Mouse (Mus musculus): ENCODE results near the gene Fkbp8. TPM values are rescaled to one million over a fixed set of nuclear protein-coding genes. Genes with fewer than 3 reads are reported as not detected.
"Not testable (repeated sequence)": the region's sequence is repeated elsewhere in the genome, so short reads cannot be mapped to it uniquely, and the experiment has no call there.

Gene Fkbp8
- polyA plus RNA-seq, 1 experiment from 2014 or later = 310 TPM

DNA sequence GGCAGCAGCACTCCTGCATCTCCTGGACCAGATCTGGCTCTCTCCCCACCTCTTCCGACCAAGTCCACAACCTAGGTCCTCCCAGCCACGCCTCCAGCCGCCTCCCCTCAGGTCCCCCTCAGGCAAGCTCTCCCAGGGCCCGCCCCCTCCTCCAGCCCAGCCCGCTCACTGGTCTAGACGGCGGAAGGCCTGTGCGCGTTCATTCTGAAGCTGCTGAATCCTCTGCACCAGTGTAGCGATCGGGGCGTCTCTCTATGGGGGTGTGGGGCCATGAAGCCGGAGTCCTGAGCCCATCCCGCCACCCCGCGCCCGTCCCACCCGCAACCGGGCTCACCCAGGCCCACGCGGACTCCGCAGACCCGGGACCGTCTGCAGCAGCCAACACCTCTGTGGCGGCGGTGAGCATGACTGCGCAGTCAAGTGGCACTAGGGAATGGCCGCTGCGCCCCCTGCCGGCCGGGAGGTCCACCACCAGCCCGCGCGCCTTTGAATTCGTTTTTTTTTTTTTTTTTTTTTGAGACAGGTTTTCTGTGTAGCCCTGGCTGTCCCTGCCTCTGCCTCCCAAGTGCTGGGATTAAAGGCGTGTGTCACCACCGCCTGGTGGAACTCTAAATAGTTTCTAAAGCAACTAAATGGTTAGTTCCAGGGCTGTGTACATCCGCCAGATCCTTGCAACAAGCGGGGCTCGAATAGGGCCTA lies 21.0 kb upstream of the Fkbp8 start, which contains the start of gene Rex1bd:
Gene Rex1bd (minus strand): TSS at position 425 of the 699 bp plus-strand sequence.
- Histone ChIP-seq H3K36me3 (peaks cover 35% of the 10 kb centered on the region), H3K4me1 (peaks cover 54% of the 10 kb centered on the region), H3K27ac (peak within 1 kb of the TSS; percentile 98), H3K4me3 (peak within 1 kb of the TSS; percentile 91), H3K9me3 (no peaks in the 10 kb centered on the region), H3K27me3 (ENCODE audit: insufficient read depth, poor library complexity, severe bottlenecking) (peaks cover 34% of the 10 kb centered on the region)
- 3% methylated on average over 40 of the region's 40 CpGs for WGBS
- DNase-seq (ENCODE audit: low spot score) = peak; percentile 99

DNA sequence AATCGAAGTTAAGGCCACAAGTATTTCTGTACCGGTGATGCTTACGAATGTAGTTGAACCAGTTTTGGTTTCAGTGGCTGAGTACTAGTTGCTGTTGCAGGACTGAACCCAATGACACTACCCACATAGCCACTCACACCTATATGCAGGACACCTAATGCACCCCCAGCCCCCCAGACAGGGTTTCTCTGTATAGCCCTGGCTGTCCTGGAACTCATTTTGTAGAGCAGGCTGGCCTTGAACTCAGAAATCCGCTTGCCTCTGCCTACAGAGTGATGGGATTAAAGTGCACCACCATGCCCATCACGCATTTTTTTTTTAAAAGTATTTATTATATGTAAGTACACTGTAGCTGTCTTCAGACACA lies 20.5 kb upstream of the Fkbp8 start:
- Histone ChIP-seq H3K4me1 (peaks cover 54% of the 10 kb centered on the region), H3K27me3 (ENCODE audit: insufficient read depth, poor library complexity, severe bottlenecking) (peaks cover 29% of the 10 kb centered on the region), H3K9me3 (no peaks in the 10 kb centered on the region), H3K4me3 (peak overlapping the region; percentile 91), H3K36me3 (peaks cover 39% of the 10 kb centered on the region), H3K27ac (no peak overlapping the region)
- 59% methylated on average over 5 of the region's 5 CpGs for whole genome bisulfite sequencing
- no peak for DNase-seq (ENCODE audit: low spot score)

DNA sequence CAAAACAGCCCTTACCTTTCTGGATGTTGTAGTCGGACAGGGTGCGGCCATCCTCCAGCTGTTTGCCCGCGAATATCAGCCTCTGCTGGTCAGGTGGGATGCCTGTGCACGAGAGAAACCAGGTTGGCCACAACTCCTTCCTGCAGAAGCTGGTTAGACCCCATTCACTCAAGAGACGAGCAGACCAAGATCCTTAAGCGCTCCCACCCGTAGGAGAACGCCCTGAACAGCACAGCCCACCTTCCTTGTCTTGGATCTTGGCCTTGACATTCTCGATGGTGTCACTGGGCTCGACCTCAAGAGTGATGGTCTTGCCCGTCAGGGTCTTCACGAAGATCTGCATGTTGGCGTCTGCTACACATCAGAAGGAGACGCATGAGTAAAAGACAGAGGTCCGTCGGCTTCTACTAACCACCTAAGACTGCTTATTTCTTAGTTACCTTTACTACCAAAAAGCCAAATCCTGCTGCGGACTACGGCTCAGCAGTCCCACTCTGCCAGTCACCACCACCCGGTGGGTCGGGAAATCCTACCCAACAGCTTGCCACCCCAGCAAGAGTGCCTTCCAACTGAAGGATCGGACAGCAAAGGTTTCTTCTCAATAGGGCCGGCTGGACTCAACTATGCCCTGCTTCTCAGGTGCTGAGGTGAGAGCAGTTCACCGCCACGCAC lies 18.1 kb upstream of the Fkbp8 start:
- peaks cover 38% of the 10 kb centered on the region for H3K4me1 ChIP-seq

DNA sequence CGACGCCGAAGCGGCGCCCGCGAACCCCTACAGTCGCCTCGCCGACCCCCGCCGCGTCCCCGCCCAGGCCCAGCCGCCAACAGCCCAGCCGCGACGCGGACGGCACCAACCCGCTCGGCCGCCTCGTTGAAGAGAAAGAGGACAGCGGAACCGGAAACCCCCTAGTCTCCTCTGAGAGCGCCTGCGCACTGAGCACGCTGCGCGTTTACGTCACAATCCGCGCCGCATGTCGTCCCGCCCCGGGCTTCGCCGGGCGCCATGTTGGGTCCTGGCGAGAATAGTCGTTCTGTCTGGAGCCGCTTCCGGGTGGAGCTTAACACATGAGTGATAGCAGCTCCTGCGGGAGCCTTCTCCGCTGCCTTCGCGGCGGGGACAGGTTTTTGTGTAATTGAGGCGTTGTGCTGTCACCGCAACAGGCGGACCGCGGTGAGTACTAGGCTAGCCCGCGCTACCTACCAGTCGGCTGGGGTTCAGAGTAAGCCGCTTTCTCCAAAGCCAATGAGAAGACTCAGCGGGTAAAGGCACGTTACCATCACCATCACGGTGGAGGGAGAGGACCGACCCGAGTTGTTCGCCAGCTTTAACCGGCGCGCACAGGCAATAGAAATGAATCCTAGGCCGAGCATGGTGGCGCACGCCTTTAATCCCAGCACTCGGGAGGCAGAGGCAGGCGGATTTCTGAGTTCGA lies 17.2 kb upstream of the Fkbp8 start, which contains the start of gene Uba52:
Gene Uba52 (minus strand): TSS at position 574 of the 688 bp plus-strand sequence.
- H3K9me3 ChIP-seq = no peaks in the 10 kb centered on the region
- no peaks in the 10 kb centered on the region for H3K27me3 ChIP-seq (ENCODE audit: insufficient read depth, poor library complexity, severe bottlenecking)
- H3K4me1 ChIP-seq = peaks cover 28% of the 10 kb centered on the region
- peaks cover 56% of the 10 kb centered on the region for H3K36me3 ChIP-seq
- WGBS = 1% methylated on average over 73 of the region's 74 CpGs
- peak within 1 kb of the TSS; percentile 92 for H3K27ac ChIP-seq
- peak within 1 kb of the TSS; percentile 78 for H3K4me3 ChIP-seq
- peak; percentile 98 for DNase-seq (ENCODE audit: low spot score)

More for the DNA sequence above, 18.1 kb upstream of the Fkbp8 start:
- WGBS = 7% methylated on average over 25 of the region's 25 CpGs
- DNase-seq (ENCODE audit: low spot score) = no peak
- Histone ChIP-seq H3K36me3 (peaks cover 53% of the 10 kb centered on the region), H3K27ac (peak overlapping the region; percentile 92), H3K9me3 (no peaks in the 10 kb centered on the region), H3K27me3 (ENCODE audit: insufficient read depth, poor library complexity, severe bottlenecking) (peaks cover 5% of the 10 kb centered on the region; the same call in 1 of the 2 replicates), H3K4me3 (peak overlapping the region; percentile 78)

DNA sequence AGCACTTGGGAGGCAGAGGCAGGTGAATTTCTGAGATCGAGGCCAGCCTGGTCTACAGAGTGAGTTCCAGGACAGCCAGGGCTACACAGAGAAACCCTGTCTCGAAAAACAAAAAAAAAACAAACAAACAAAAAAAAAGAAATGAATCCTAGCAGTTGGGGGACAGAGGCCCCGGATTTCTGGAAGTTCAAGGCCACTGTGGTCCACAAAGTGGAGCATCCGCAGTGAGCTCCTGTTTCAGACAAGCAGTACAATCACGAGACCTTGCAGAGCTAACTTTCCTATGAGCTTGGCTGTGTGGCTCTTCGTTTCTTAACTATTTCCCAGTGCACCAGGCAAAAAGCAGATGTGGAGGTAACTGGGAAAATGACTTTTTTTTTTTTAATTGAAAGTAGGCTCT lies 16.4 kb upstream of the Fkbp8 start:
- Histone ChIP-seq H3K27ac (peak overlapping the region; percentile 92), H3K36me3 (peaks cover 64% of the 10 kb centered on the region), H3K4me1 (peaks cover 20% of the 10 kb centered on the region), H3K4me3 (peak overlapping the region; percentile 78)
- not testable (repeated sequence) for H3K9me3 ChIP-seq; DNase-seq (ENCODE audit: low spot score); H3K27me3 ChIP-seq (ENCODE audit: insufficient read depth, poor library complexity, severe bottlenecking)
- 80% methylated on average over 6 of the region's 6 CpGs for WGBS

DNA sequence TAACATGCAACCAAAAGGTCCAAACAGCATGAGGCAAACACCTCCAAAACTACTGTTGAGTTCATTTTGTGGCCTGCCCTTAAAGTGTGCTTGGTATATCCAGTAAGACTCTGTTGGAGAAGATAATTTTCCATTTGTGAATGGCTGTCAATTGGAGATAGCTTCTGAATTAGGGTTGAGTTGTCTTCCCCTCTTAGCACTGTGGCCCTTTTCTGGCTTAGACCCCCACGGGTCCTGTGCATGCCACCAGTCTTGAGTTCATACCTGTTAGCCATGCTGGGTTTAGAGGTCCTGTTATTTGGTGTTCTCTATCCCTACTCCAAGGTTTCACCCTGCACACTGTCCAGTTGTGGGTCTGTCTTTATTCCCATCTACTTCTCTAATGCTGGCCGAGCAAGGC lies 15.8 kb upstream of the Fkbp8 start:
- 0 out of 2 replicates have a peak overlapping the region, but pooled peaks have one; percentile 15 for H3K4me3 ChIP-seq
- peaks cover 18% of the 10 kb centered on the region for H3K4me1 ChIP-seq
- WGBS = 91% methylated on average over 2 of the region's 2 CpGs
- no peak overlapping the region for H3K27ac ChIP-seq
- H3K9me3 ChIP-seq = no peaks in the 10 kb centered on the region
- no peak for DNase-seq (ENCODE audit: low spot score)
- H3K27me3 ChIP-seq (ENCODE audit: insufficient read depth, poor library complexity, severe bottlenecking) = no peaks in the 10 kb centered on the region
- peaks cover 70% of the 10 kb centered on the region for H3K36me3 ChIP-seq

DNA sequence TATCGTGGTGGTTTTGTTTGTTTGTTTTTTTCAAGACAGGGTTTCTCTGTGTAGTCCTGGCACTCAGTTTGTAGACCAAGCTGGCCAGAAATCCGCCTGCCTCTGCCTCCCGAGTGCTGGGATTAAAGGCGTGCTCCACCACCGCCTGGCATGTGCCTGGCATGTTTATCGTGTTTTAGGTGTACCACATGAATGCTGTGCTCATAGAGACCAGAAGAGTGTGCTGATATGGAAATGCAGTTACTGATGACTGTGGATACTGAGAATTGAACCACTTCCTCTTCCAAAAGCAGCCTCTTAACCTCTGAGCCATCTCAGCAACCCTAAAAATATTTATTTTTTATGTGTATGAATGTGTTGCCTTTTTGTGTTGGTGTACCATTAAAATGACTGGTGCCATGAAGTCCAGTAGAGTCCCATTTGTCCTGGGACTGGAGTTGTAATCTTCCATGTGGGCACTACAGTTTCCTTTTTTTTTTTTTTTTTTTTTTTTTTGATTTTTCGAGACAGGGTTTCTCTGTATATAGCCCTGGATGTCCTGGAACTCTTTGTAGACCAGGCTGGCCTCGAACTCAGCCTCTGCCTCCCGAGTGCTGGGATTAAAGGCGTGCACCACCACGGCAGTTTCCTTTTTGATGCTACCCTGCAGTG lies 15.1 kb upstream of the Fkbp8 start:
- no peak for DNase-seq (ENCODE audit: low spot score)
- WGBS = 92% methylated on average over 11 of the region's 11 CpGs
- H3K27ac ChIP-seq = no peak overlapping the region
- H3K9me3 ChIP-seq = no peaks in the 10 kb centered on the region
- no peak overlapping the region for H3K4me3 ChIP-seq
- peaks cover 70% of the 10 kb centered on the region for H3K36me3 ChIP-seq
- H3K27me3 ChIP-seq (ENCODE audit: insufficient read depth, poor library complexity, severe bottlenecking) = no peaks in the 10 kb centered on the region
- H3K4me1 ChIP-seq = peaks cover 16% of the 10 kb centered on the region

DNA sequence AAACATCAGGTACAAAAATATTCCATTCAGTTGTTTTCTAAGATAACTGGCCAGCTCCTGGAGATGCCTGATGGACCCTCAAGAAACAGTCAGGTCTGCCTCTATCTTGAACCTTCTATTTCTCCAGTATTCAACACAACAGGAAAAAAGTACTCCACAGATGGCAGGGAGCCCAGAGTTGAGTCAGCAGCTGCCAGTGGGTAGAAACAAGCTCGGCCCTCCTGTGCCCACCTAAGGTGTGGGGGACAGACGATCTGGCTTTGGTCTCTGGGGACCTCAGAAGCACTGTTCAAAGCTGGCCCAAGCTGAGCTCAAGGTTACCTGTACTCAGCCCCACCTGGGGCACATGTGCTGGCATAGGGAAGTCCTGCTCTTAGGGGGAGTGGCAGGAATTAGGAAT lies 14.1 kb upstream of the Fkbp8 start:
- no peaks in the 10 kb centered on the region for H3K9me3 ChIP-seq
- H3K27ac ChIP-seq = no peak overlapping the region
- H3K4me3 ChIP-seq = no peak overlapping the region; the same call in 1 of the 2 replicates
- H3K36me3 ChIP-seq = peaks cover 71% of the 10 kb centered on the region
- WGBS = 71% methylated on average over 2 of the region's 2 CpGs
- no peaks in the 10 kb centered on the region for H3K27me3 ChIP-seq (ENCODE audit: insufficient read depth, poor library complexity, severe bottlenecking)
- peaks cover 15% of the 10 kb centered on the region for H3K4me1 ChIP-seq
- DNase-seq (ENCODE audit: low spot score) = no peak

DNA sequence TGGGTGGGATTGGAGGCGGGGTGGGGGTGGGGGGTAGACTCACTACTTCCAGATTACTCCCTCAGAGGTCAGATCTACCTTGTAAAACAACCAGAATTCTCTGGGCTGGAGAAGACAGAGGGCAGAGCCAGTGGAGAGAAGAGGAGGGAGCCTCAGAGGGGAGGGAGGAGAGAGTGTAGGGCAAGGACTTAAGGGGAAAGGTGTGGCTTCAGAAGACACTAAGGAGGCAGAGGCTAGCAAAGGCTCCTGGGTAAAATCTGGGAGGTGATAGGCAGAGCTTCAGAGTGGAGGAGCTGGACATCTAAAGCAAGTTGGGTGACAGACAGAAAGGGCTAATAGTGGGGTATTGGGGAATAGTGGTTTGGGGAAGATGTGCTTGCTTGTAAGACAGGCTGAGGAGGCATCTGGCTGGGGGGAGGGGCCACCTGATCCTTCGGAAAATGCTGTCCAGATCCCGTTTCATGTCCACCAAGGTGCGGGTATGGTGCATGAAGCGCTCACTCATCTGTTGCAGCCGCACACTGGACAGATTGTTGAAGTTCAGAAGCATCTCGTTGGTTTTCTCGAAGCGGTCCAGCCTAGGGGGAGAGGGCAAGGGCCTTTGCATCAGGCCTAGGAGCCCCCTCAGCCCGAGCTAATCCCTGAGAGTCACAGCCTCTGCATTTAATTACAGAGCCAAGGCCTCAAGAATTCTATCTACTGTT lies 9.4 kb upstream of the Fkbp8 start:
- Histone ChIP-seq H3K4me1 (peaks cover 9% of the 10 kb centered on the region), H3K9me3 (no peaks in the 10 kb centered on the region), H3K27me3 (ENCODE audit: insufficient read depth, poor library complexity, severe bottlenecking) (no peaks in the 10 kb centered on the region), H3K4me3 (no peak overlapping the region), H3K36me3 (peaks cover 60% of the 10 kb centered on the region), H3K27ac (no peak overlapping the region)
- 76% methylated on average over 10 of the region's 10 CpGs for WGBS
- DNase-seq (ENCODE audit: low spot score) = no peak

DNA sequence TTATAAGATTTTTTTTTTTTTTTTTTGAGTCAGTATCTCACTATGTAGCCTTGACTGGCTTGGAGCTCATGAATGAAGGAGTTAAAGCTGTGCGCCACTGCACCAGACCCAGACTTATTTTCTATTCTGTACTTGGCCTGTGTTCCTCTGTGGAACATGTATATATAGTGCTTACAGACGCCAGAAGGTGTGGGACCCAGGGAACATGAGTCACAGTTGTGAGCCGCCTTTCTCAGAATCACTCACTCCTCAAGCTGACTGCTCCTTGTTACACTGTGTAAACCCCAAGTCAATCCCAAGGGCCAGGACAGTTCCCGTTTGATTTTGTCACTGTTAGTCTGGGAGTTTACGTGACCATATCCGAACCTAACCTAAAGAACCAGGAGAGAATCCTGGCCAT lies 8.5 kb upstream of the Fkbp8 start:
- no peaks in the 10 kb centered on the region for H3K9me3 ChIP-seq
- no peak for DNase-seq (ENCODE audit: low spot score)
- no peaks in the 10 kb centered on the region for H3K27me3 ChIP-seq (ENCODE audit: insufficient read depth, poor library complexity, severe bottlenecking)
- peaks cover 51% of the 10 kb centered on the region for H3K36me3 ChIP-seq
- 89% methylated on average over 6 of the region's 6 CpGs for WGBS
- H3K27ac ChIP-seq = no peak overlapping the region
- H3K4me3 ChIP-seq = no peak overlapping the region
- H3K4me1 ChIP-seq = peaks cover 13% of the 10 kb centered on the region

DNA sequence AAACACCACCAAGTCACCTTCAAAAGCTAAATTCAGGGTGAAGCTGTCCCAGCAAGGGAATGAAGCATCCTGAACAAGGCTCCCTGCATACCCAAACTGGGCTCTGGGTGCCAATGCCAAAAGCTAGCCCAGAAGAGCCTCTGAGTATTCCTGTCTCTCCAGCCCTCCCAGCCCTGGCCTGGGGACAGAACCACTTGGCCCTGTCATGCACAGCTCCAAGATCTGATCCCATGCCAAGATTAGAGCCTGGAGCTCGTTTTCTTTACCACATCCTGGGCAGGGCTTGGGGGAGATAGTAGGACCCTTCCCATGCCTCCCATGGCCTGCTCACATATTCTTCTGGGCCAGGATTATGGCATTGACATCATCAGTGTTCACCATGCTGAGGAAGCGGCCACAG lies 7.9 kb upstream of the Fkbp8 start:
- no peak overlapping the region for H3K4me3 ChIP-seq
- no peaks in the 10 kb centered on the region for H3K27me3 ChIP-seq (ENCODE audit: insufficient read depth, poor library complexity, severe bottlenecking)
- WGBS = 52% methylated on average over 2 of the region's 2 CpGs
- peaks cover 45% of the 10 kb centered on the region for H3K36me3 ChIP-seq
- H3K27ac ChIP-seq = no peak overlapping the region
- no peaks in the 10 kb centered on the region for H3K9me3 ChIP-seq
- no peak for DNase-seq (ENCODE audit: low spot score)
- peaks cover 13% of the 10 kb centered on the region for H3K4me1 ChIP-seq
